Mouse (Mus musculus) E14TG2a.4 (cell line): ENCODE results near the gene Olfr1137.

Experiments
- CTCF ChIP-seq: conservative IDR thresholded peaks from 2 replicates; pipeline ENCODE4 v1.5.1; 2014; ENCODE audit warnings: low read length
- POU5F1 ChIP-seq: IDR thresholded peaks from 2 replicates; pipeline ENCODE4 v1.6.1; 2014; ENCODE audit warnings: low read length, borderline replicate concordance

DNA sequence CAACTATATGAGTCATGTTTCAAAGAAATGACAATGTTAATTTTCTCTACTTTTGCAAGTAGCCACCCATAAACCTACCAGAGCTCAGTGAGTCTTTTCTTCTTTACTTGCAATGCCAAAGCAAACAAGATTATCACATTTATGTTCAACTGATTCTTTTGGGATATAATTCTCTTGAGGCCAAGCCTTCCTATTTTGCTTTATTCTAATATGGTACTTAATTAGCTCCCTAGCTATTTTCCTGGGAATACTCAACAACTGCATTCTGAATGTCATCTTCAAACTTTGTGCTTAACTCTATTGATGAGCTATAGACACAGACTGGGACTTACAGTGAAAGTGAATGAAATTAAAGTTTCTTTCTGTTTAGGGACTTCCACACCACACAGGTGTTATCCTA is at the start of gene Olfr1137:
- TF ChIP-seq POU5F1, result no peak
- TF ChIP-seq CTCF, result no peak
